Mouse (Mus musculus) spleen, postnatal 4 days (tissue): ENCODE results near the gene Pold1.

ENCODE experiments used
- DNase-seq, 2 experiments: peaks; one replicate each; pipeline ENCODE4 v3.0.0; 2022; ENCODE audit warnings: low spot score in 2 of 2

Gene Pold1

GRCm38 (mm10) chr7:44525126-44525832 is 23.4 kb downstream of the Pold1 start:
- no peak for DNase-seq

GRCm38 (mm10) chr7:44524502-44524901 is 24.1 kb downstream of the Pold1 start, which contains the start of gene Mybpc2:
Gene Mybpc2, minus strand, starts transcription at chr7:44524656.
- no peak for DNase-seq

DNA sequence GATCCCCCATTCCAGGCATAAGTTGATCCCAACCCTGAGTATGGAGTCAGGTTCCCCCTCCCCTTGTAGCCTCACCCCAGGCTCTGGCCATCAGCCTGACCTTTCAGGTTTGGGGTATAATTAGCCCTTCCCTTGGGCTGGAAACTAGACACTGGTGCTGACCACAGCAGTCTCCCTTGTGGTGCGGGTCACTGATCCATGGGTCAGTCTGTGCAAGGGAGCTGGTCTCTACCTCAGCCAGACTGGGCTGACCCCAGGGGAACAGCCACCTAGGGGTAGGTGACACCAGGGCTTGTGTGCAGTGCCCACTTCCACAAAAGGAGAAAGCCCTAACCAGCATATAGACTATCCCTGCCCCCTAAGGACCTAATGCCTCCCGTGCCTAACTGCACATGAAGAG is 25.6 kb downstream of the Pold1 start:
- no peak for DNase-seq

DNA sequence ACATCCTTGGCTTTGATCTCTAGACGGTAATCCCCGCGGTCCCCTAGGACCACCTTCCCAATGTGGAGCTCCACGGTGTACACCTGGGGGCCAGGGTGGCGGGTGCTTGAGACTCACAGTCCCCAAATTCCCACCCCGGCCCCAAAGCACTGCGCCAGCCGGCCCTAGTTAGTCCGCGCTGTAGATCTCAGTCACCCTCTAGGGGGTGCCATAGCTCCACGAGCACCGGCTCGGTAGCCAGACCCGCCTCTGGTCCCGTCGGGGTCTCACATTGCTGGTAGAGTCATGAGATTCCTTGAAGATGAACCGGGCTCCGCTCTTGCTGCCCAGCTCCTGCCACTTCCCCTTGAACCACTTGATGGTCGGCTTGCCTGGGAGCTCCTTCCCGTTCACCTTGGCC is 26.9 kb downstream of the Pold1 start:
- DNase-seq, result peak; percentile 68 to 85

DNA sequence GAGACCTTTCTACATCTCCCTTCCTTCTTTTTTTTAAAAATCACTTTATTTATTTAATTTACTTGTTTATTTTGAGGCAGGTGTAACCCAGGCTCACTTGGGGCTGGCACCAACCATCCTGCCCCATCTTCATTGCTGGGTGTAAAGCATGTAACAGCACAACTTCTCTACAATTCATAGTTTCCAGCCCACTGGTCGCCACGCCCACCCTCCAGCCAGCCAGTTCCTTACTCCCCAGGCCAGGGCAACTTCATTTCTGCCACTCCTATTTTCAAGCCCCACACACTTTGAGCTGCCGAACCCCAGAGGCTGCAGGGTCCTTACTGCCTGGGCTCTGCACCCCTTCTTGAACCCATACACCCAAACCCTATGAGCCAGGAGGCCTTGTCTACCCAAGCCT is 27.7 kb downstream of the Pold1 start:
- no peak for DNase-seq

DNA sequence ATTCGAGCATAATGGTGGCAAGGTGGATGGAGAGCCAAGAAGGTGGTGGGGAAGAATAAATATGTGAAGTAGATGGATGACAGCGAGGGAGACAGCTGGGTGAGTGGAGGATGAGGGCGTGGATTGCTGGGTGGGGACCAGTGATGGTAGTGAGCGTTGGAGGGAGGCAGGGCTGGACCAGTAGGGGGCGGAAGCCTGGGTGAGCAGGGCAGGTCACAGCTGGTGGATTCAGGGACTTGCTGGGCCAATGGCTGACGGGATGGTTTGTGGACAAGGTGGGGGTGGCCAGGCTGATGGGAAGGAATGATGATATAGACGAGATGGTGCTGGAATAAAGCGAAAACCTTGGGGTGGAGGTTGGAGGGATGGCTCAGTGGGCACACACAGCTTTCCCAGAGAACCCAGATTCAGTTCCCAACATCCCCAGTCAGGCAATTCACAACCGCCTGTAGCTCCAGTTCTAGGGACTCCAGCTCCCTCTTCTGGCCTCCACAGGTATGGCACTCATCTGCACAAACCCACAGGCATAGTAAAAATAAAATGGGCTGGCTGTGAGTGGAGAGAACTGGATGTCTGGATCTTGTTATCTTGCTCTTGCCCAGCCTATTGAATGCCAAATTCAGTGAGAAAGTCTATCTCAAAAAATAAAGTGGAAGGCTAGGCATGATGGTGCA is 29.3 kb downstream of the Pold1 start:
- DNase-seq, result no peak

GRCm38 (mm10) chr7:44507491-44507890 is 41.2 kb downstream of the Pold1 start:
- no peak for DNase-seq

DNA sequence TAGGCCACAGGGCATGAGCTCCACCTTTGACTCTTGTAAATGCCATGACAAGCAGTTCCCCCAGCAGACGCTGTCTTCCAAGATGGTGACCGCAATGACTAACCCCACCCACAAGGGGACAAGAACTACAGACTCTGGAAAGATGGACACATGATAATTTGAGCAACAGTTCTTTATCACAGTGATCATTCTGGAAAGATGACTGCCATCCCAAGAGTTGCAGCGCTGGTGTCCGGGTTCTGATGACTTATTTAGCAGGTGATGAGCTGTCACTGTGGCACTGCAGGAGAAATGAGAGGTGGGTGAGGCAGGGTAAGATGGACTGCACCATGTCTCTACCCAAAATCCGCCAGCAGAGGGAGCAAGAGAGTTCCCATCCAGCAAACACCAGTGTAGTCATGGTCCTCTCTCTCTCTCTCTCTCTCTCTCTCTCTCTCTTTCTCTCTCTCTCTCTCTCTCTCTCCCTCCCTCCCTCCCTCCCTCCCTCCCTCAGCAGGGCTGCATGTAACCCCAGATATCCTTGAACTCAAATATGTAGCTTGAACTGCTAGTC is 47.0 kb downstream of the Pold1 start:
- peak; percentile 74 to 93 for DNase-seq

DNA sequence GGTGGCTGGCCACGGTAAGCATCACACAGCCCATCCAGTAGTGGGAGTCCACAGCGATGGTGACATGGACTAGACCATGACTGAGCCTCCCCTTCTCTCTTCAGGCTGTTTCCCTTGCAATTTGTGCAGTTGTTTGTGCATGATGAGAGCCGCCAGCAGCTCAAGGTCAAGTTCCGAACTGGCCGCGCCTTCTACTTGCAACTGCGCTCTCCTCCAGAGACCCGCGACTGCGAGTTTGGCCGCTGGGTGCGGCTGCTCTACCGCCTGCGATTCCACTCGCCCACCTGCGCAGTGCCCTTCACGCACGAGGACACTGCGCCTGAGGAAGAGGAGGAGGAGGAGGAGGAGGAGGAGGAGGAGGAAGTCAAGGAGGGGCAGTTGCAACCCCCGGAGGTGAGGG is 48.6 kb downstream of the Pold1 start:
- DNase-seq, result peak in 1 of 2 experiments; percentile 10

DNA sequence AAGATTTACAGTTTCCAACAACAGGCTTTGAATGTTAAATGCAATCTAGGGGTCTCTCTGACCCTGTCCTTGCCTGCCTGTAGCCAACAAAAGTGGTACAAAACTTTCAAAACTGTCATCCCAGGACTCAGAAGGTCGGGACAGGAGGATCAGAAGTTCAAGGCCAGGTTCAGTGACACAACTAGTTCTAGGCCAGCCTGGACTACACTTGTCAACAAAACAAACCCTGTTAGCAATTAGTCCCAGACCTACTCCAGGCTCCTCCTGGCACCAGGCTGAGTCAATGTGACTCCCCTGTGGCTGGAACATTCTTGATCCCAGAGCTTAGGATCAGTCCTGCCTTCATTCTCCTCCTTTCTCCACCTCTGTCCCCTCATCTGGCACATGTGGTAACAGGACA is 49.7 kb downstream of the Pold1 start:
- no peak for DNase-seq

GRCm38 (mm10) chr7:44497361-44498055 is 51.1 kb downstream of the Pold1 start:
- no peak for DNase-seq

- DNase-seq, result no peak
These were observed 51.9 kb downstream of the Pold1 start for GRCm38 (mm10) chr7:44496771-44497109.

- DNase-seq, result peak; percentile 97 to 99
These were observed 52.5 kb downstream of the Pold1 start, which contains the start of the genes Emc10 and Fam71e1 for GRCm38 (mm10) chr7:44495992-44496770. Gene Emc10, minus strand, starts transcription at chr7:44496529. Gene Fam71e1, plus strand, starts transcription at chr7:44496581.

DNA sequence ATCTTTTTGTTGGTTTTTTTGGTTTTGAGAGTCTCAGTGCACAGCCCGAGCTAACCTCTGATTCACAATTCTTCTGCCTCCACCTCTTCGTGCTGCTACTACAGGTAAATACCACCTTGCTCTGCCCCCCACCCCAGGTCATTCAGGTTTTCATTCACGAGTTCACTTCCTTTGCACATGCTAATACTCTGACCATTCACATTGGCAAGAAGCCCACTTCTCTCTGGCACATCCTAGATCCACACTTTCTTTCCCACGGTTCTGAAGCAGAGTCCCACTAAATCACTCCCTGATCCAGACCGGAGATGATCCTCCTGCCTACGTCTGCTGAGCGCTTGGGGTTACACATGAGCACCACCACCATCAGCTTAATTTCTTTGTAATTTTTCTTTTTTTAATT is 53.6 kb downstream of the Pold1 start:
- no peak for DNase-seq

DNA sequence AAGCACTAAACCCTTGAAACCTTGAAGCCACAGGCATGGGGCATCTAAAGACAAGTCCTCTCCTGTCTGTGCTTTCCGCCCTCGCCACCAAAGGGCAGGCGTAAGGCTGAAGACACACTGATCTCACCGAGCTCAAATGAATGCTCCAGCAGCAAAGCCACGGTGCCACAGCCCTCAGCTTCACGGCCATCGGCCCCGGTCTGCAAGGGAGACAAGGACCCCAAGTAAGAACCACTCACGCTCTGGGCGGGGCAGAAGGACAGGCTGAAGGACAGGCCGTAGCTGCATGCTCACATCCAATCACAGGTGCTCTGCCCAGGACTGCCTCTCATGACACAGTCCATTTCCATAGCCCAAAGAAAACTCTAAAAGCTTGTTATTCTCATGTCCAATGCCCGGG is 54.0 kb downstream of the Pold1 start:
- DNase-seq, result no peak

- DNase-seq, result no peak
These were observed 56.4 kb downstream of the Pold1 start for GRCm38 (mm10) chr7:44492166-44492826.

GRCm38 (mm10) chr7:44491391-44491790 is 57.3 kb downstream of the Pold1 start:
- DNase-seq, result no peak

GRCm38 (mm10) chr7:44490281-44490680 is 58.4 kb downstream of the Pold1 start:
- peak in 1 of 2 experiments; percentile 14 for DNase-seq

DNA sequence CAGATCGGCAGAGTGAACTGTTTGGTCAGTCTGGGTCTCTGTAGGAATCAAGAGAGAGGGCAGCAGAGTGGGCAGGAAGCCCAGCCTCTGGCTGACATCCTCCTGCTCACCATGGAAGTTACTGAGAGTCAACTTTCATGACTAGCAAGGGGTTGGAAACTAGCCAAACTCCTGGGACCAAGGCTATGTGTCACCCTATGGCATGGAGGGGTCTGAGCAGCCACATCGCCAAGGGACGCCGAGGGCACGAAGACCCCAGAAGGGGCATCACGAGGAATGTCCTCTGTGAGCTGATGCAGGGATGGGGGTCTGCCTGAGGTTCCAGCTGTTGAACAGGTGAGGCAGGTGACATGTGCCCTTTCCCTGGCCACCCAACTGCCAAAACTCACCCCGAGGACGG is 60.1 kb downstream of the Pold1 start:
- peak in 1 of 2 experiments; percentile 10 for DNase-seq

- DNase-seq, result peak in 1 of 2 experiments; percentile 11
These were observed 60.7 kb downstream of the Pold1 start for GRCm38 (mm10) chr7:44487936-44488335.
